Mouse (Mus musculus) kidney, postnatal 0 days (tissue): Measurements from ENCODE around the gene Vav2. TPM values are rescaled to one million over a fixed set of nuclear protein-coding genes. Genes with fewer than 3 reads are reported as not detected.

Experiments
- ATAC-seq: fragments of 200-750 bp; cut with Nextera tagmentation; replicated peaks from 2 replicates; pipeline ENCODE4 v1.8.0; 2017; ENCODE audit warnings: low read depth, moderate number of reproducible peaks, moderate TSS enrichment, moderate library complexity; ENCODE audit not compliant: low FRiP score
- DNase-seq: peaks from one replicate; pipeline ENCODE4 v3.0.0-alpha.2; 2016; ENCODE audit warnings: low spot score
- H3K27ac ChIP-seq: fragments of 300-500 bp; sonication (generic); 2 replicates; pipeline ENCODE4 v1.5.1; 2014; ENCODE audit warnings: mild to moderate bottlenecking
- H3K27me3 ChIP-seq: fragments of 300-500 bp; sonication (generic); 2 replicates; pipeline ENCODE4 v1.6.1; 2014; ENCODE audit warnings: low read length, mixed read lengths; ENCODE audit not compliant: insufficient read depth
- H3K36me3 ChIP-seq: fragments of 300-500 bp; sonication (generic); 2 replicates; pipeline ENCODE4 v1.6.1; 2014; ENCODE audit warnings: low read length, mixed read lengths; ENCODE audit not compliant: insufficient read depth
- H3K4me1 ChIP-seq: fragments of 300-500 bp; sonication (generic); replicated peaks from 2 replicates; pipeline ENCODE4 v1.6.1; 2014; ENCODE audit warnings: antibody characterized with exemption, low read length, mixed read lengths; ENCODE audit not compliant: insufficient read depth
- H3K4me2 ChIP-seq: fragments of 300-500 bp; sonication (generic); 2 replicates; pipeline ENCODE4 v1.6.1; 2014; ENCODE audit warnings: mild to moderate bottlenecking, low read length, moderate library complexity, mixed read lengths
- H3K4me3 ChIP-seq: fragments of 300-500 bp; sonication (generic); replicated peaks from 2 replicates; pipeline ENCODE4 v1.5.1; 2014; ENCODE audit warnings: low read depth, low read length
- H3K9ac ChIP-seq: fragments of 300-500 bp; sonication (generic); 2 replicates; pipeline ENCODE4 v1.6.1; 2014; ENCODE audit warnings: low read depth, low read length
- H3K9me3 ChIP-seq: fragments of 300-500 bp; sonication (generic); replicated peaks from 2 replicates; pipeline ENCODE4 v1.6.1; 2016; ENCODE audit warnings: low read length, inconsistent platforms, mixed read lengths
- CTCF ChIP-seq: IDR thresholded peaks from 2 replicates; pipeline ENCODE4 v1.5.1; 2016; ENCODE audit warnings: antibody characterized with exemption, low read depth, mild to moderate bottlenecking, moderate library complexity
- WGBS: fragments of 180-500 bp; shearing (Covaris S2); extraction: QIAGEN DNeasy Blood & Tissue Kit; methylation state at CpG from one replicate; pipeline ENCODE4 v1.1.7; 2014; 5-methylcytosine and 5-hydroxymethylcytosine counted together
- polyA plus RNA-seq: library from polyadenylated mRNA; unstranded; fragments of >200 nt; fragmentation: Nextera tagmentation; extraction: Ambion mirVana; gene quantifications from 2 replicates; pipeline ENCODE4 v1.2.1, GENCODE M21; 2015

The Vav2 gene
- polyA plus RNA-seq, 1 experiment from 2014 or later: 4.7 TPM

DNA sequence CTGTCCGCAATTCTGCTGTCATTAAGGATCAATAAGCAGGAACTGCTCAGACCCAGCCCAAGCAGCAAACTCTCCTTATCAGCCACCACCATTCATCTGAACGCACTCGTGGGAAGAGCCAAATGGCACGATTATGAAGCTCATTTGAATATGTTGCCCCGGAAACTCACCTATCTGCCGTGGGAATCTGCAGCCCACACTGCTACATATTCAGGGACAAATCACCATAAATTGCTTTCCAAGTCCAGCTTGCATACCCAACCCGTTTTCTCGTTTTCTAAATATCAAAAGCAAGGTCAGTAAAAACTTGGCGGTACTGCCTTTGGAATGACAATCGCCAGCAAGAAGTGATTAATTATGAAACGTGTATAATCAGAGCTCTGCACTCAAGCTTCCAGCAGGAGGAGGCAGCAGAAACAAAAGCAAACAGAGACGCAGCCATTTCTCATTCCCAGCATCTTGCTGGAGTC lies 82.8 kb downstream of the Vav2 start:
- TF ChIP-seq CTCF: peak; percentile 26; the same call in 1 of the 2 replicates
- Histone ChIP-seq H3K4me1 (peaks cover 5% of the 10 kb centered on the region; the same call in 1 of the 2 replicates), H3K36me3 (no peaks in the 10 kb centered on the region), H3K27ac (no peak overlapping the region), H3K9me3 (no peaks in the 10 kb centered on the region), H3K4me2 (no peak overlapping the region), H3K9ac (no peak overlapping the region), H3K27me3 (no peaks in the 10 kb centered on the region), H3K4me3 (no peak overlapping the region)
- ATAC-seq (no peak), DNase-seq (no peak)
- WGBS: 49% methylated on average over 12 of the region's 12 CpGs

- Histone ChIP-seq H3K27me3 (no peaks in the 10 kb centered on the region), H3K9me3 (no peaks in the 10 kb centered on the region), H3K4me2 (no peak overlapping the region), H3K36me3 (no peaks in the 10 kb centered on the region), H3K4me1 (peaks cover 7% of the 10 kb centered on the region; the same call in 1 of the 2 replicates), H3K9ac (no peak overlapping the region), H3K27ac (no peak overlapping the region), H3K4me3 (no peak overlapping the region)
- WGBS: 53% methylated on average over 6 of the region's 6 CpGs
- no peak for ATAC-seq
- TF ChIP-seq CTCF: no peak
- no peak for DNase-seq
These were observed 86.2 kb downstream of the Vav2 start for GRCm38 (mm10) chr2:27340682-27341081.

GRCm38 (mm10) chr2:27339051-27339450 lies 87.8 kb downstream of the Vav2 start:
- no peak for TF ChIP-seq CTCF
- Histone ChIP-seq H3K4me2 (no peak overlapping the region), H3K9ac (no peak overlapping the region), H3K9me3 (no peaks in the 10 kb centered on the region), H3K4me3 (no peak overlapping the region), H3K27me3 (no peaks in the 10 kb centered on the region), H3K27ac (no peak overlapping the region), H3K36me3 (no peaks in the 10 kb centered on the region), H3K4me1 (peaks cover 7% of the 10 kb centered on the region; the same call in 1 of the 2 replicates)
- ATAC-seq: no peak
- no peak for DNase-seq
- 42% methylated on average over 8 of the region's 8 CpGs for WGBS

- Histone ChIP-seq H3K9ac (no peak overlapping the region), H3K4me3 (no peak overlapping the region), H3K9me3 (no peaks in the 10 kb centered on the region), H3K4me2 (no peak overlapping the region), H3K4me1 (peaks cover 7% of the 10 kb centered on the region; the same call in 1 of the 2 replicates), H3K36me3 (no peaks in the 10 kb centered on the region), H3K27ac (no peak overlapping the region), H3K27me3 (no peaks in the 10 kb centered on the region)
- DNase-seq (no peak), ATAC-seq (no peak)
- WGBS: 68% methylated on average over 6 of the region's 6 CpGs
- TF ChIP-seq CTCF: no peak
These were observed 89.6 kb downstream of the Vav2 start for GRCm38 (mm10) chr2:27337261-27337660.

DNA sequence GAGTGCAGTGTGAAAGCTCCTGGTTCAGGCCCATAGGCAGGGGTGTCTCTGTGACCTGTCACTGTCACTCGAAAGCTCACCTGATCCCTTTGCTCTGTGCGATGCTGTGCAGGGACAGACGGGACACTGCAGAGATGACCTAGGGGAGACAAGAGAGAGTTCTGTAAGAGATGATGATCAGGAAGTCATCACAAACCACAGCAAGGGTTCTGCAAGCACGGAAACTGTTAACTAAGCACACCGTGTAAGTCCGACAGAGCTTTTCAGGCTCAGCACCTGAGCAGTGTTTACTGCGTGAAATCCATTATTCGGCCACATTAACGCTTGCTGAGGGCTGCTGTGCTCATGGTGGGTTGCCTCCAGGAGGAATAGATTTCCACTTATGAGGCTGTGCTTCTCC lies 90.2 kb downstream of the Vav2 start:
- DNase-seq (no peak), ATAC-seq (no peak)
- H3K9ac ChIP-seq: no peak overlapping the region
- no peaks in the 10 kb centered on the region for H3K27me3 ChIP-seq
- peaks cover 7% of the 10 kb centered on the region; the same call in 1 of the 2 replicates for H3K4me1 ChIP-seq
- no peaks in the 10 kb centered on the region for H3K36me3 ChIP-seq
- no peak overlapping the region for H3K27ac ChIP-seq
- 86% methylated on average over 9 of the region's 9 CpGs for WGBS
- H3K4me3 ChIP-seq: no peak overlapping the region
- H3K4me2 ChIP-seq: no peak overlapping the region
- H3K9me3 ChIP-seq: no peaks in the 10 kb centered on the region
- no peak for TF ChIP-seq CTCF

GRCm38 (mm10) chr2:27334816-27335215 lies 92.0 kb downstream of the Vav2 start:
- H3K4me3 ChIP-seq: no peak overlapping the region
- H3K4me2 ChIP-seq: no peak overlapping the region
- TF ChIP-seq CTCF: no peak
- ATAC-seq (no peak), DNase-seq (no peak)
- H3K27me3 ChIP-seq: no peaks in the 10 kb centered on the region
- 92% methylated on average over 4 of the region's 4 CpGs for WGBS
- no peak overlapping the region for H3K27ac ChIP-seq
- H3K9ac ChIP-seq: no peak overlapping the region
- H3K4me1 ChIP-seq: peaks cover 10% of the 10 kb centered on the region; the same call in 1 of the 2 replicates
- no peaks in the 10 kb centered on the region for H3K36me3 ChIP-seq
- no peaks in the 10 kb centered on the region for H3K9me3 ChIP-seq

GRCm38 (mm10) chr2:27331560-27331959 lies 95.3 kb downstream of the Vav2 start:
- Histone ChIP-seq H3K27ac (no peak overlapping the region), H3K4me1 (peaks cover 24% of the 10 kb centered on the region), H3K9me3 (no peaks in the 10 kb centered on the region), H3K36me3 (no peaks in the 10 kb centered on the region), H3K4me3 (no peak overlapping the region), H3K9ac (no peak overlapping the region), H3K27me3 (no peaks in the 10 kb centered on the region), H3K4me2 (no peak overlapping the region)
- DNase-seq: no peak
- ATAC-seq: no peak
- 74% methylated on average over 5 of the region's 5 CpGs for WGBS
- TF ChIP-seq CTCF: no peak
